Mouse (Mus musculus) heart, embryonic 11.5 days (tissue): Measurements from ENCODE around the gene Mpv17l2. TPM values are rescaled to one million over a fixed set of nuclear protein-coding genes. Genes with fewer than 3 reads are reported as not detected.

ENCODE experiments used
- ATAC-seq: fragments of 200-750 bp; cut with Nextera tagmentation; replicated peaks from 2 replicates; pipeline ENCODE4 v1.8.0; 2017; ENCODE audit warnings: moderate library complexity; ENCODE audit not compliant: insufficient number of reproducible peaks, low FRiP score, low TSS enrichment
- H3K27ac ChIP-seq: fragments of 300-500 bp; sonication (generic); 2 replicates; pipeline ENCODE4 v1.5.1; 2014; ENCODE audit warnings: mild to moderate bottlenecking, low read depth, low read length
- H3K27me3 ChIP-seq: fragments of 300-500 bp; sonication (generic); 2 replicates; pipeline ENCODE4 v1.6.1; 2014; ENCODE audit warnings: mild to moderate bottlenecking, low read length, mixed read lengths; ENCODE audit not compliant: control insufficient read depth, insufficient read depth
- H3K36me3 ChIP-seq: fragments of 300-500 bp; sonication (generic); 2 replicates; pipeline ENCODE4 v1.6.1; 2014; ENCODE audit warnings: mild to moderate bottlenecking, low read length, moderate library complexity, mixed read lengths; ENCODE audit not compliant: control insufficient read depth, insufficient read depth
- H3K4me1 ChIP-seq: fragments of 300-500 bp; sonication (generic); 2 replicates; pipeline ENCODE4 v1.6.1; 2014; ENCODE audit warnings: low read length; ENCODE audit not compliant: control insufficient read depth, insufficient read depth
- H3K4me2 ChIP-seq: fragments of 300-500 bp; sonication (generic); 2 replicates; pipeline ENCODE4 v1.6.1; 2014; ENCODE audit warnings: mild to moderate bottlenecking, moderate library complexity
- H3K4me3 ChIP-seq: fragments of 300-500 bp; sonication (generic); 2 replicates; pipeline ENCODE4 v1.5.1; 2014; ENCODE audit warnings: low read depth, low read length
- H3K9ac ChIP-seq: fragments of 300-500 bp; sonication (generic); 2 replicates; pipeline ENCODE4 v1.6.1; 2014; ENCODE audit warnings: mild to moderate bottlenecking, low read depth, low read length, moderate library complexity
- H3K9me3 ChIP-seq: fragments of 300-500 bp; sonication (generic); replicated peaks from 2 replicates; pipeline ENCODE4 v1.6.1; 2016; ENCODE audit warnings: low read length; ENCODE audit not compliant: control insufficient read depth
- WGBS: fragments of 180-500 bp; shearing (Covaris S2); extraction: QIAGEN DNeasy Blood & Tissue Kit; methylation state at CpG from one replicate; pipeline ENCODE4 v1.1.7; 2014; ENCODE audit not compliant: insufficient replicate concordance; 5-methylcytosine and 5-hydroxymethylcytosine counted together
- polyA plus RNA-seq: library from polyadenylated mRNA; unstranded; fragments of >200 nt; fragmentation: Nextera tagmentation; extraction: Ambion mirVana; gene quantifications from 2 replicates; pipeline ENCODE4 v1.2.1, GENCODE M21; 2014

The Mpv17l2 gene
- polyA plus RNA-seq, 1 experiment from 2014 or later, result 42.5 TPM

GRCm38 (mm10) chr8:70720739-70721138 is 40.0 kb downstream of the Mpv17l2 start:
- no peak overlapping the region for H3K27ac ChIP-seq
- H3K9ac ChIP-seq, result no peak overlapping the region
- 5% methylated on average over 3 of the region's 3 CpGs for WGBS
- H3K36me3 ChIP-seq, result no peaks in the 10 kb centered on the region
- H3K27me3 ChIP-seq, result peaks cover 24% of the 10 kb centered on the region
- no peak overlapping the region for H3K4me3 ChIP-seq
- H3K9me3 ChIP-seq, result no peaks in the 10 kb centered on the region
- no peak for ATAC-seq
- H3K4me1 ChIP-seq, result no peaks in the 10 kb centered on the region
- no peak overlapping the region for H3K4me2 ChIP-seq

DNA sequence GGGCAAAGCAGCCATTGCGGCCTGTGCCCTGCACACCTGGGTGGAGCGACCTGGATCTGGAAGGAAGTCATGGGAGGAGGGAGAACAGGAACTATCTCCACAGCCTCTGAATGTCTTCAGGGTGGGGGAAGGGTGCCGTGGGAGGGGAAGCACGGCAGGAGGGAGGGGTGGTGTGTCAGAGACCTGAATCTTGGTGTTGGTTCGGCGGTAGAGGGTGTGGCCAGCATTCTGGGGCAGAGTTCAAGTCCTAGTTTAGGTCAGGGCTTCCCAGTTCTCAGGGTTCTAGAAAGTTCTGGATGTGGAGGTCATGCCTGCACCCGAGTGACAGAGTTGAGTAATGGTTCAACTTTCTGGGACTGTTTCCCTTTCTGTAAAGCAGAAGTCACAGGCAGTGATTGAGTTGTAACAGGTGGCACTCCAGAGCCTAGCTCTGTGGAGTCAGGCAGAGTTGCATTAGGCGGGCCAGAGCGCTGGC is 40.9 kb downstream of the Mpv17l2 start:
- Histone ChIP-seq H3K27ac (no peak overlapping the region), H3K9ac (no peak overlapping the region), H3K36me3 (no peaks in the 10 kb centered on the region), H3K4me1 (no peaks in the 10 kb centered on the region), H3K9me3 (no peaks in the 10 kb centered on the region), H3K4me2 (no peak overlapping the region), H3K4me3 (no peak overlapping the region), H3K27me3 (peaks cover 20% of the 10 kb centered on the region)
- no peak for ATAC-seq
- 50% methylated on average over 9 of the region's 9 CpGs for WGBS

DNA sequence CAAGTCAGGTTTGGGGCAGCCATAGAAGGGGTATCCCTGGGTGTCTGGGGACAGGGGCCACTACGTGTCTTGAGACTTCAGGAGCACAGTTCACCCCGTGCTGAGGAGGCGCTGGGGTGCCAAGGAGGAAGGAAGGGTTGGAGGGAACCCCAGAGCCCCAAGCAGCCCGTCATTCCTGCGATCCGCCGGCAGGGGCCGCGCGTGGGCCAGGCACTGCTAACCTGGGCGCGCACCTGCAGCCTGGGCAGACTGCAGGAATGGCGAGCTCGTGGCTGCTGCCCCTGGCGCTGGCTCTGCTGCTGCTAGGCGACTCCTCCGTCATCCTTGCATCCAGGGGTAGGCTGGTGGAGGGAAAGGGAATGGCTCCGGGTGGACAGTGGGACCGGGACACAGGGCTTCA is 42.4 kb downstream of the Mpv17l2 start, which contains the start of gene Gm3336:
TSS of gene Gm3336 (plus strand) at position 247 of the 400 bp plus-strand sequence.
- Histone ChIP-seq H3K27me3 (peaks cover 20% of the 10 kb centered on the region), H3K27ac (no peak within 1 kb of the TSS), H3K9me3 (no peaks in the 10 kb centered on the region), H3K4me2 (no peak within 1 kb of the TSS), H3K36me3 (no peaks in the 10 kb centered on the region), H3K9ac (no peak within 1 kb of the TSS), H3K4me1 (no peaks in the 10 kb centered on the region), H3K4me3 (no peak within 1 kb of the TSS)
- ATAC-seq, result no peak
- 4% methylated on average over 19 of the region's 19 CpGs for WGBS

DNA sequence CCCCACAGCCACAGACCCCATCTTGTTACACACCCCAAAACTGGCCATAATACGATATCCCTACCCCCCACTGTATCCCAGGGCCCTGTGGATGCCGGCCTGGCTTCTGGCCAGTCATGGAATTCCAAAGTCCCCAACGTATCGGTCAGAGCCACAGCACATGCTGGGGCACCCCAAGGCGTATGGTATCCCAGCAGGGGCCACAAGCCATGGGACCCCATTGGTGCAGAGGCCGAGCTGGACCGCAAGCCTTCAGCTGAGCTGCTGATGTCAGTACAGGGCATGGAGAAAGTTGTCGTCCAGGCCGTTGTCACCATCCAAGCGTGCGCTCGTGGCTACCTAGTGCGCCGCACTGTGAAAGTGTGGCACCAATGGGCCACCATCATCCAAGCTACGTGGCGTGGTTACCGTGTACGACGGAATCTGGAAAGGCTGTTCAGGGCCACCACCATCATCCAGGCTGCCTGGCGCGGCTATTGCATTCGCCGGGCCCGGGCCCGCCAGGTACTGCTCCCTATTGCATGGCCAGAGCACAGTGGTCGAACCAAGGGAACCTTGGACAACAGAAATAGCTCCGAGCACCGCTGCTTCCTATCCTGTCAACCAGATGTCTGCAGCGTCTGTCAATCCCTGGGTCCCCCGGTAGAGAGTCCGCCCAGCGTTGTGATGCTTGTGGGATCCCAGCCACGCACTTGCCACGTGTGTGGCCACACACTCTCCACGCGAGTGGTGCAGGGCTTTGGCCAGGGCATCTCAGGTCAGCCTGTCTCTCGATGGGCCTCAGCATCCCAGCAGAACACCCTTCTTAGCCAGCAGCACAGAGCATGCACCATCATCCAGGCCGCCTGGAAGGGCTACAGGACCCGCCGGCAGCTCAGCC is 44.0 kb downstream of the Mpv17l2 start:
- no peaks in the 10 kb centered on the region for H3K9me3 ChIP-seq
- H3K9ac ChIP-seq, result no peak overlapping the region
- no peaks in the 10 kb centered on the region for H3K36me3 ChIP-seq
- no peaks in the 10 kb centered on the region for H3K4me1 ChIP-seq
- H3K27me3 ChIP-seq, result peaks cover 23% of the 10 kb centered on the region
- H3K4me3 ChIP-seq, result no peak overlapping the region
- 75% methylated on average over 40 of the region's 40 CpGs for WGBS
- H3K4me2 ChIP-seq, result no peak overlapping the region
- H3K27ac ChIP-seq, result no peak overlapping the region
- ATAC-seq, result no peak

- H3K36me3 ChIP-seq, result no peaks in the 10 kb centered on the region
- ATAC-seq, result no peak
- no peaks in the 10 kb centered on the region for H3K4me1 ChIP-seq
- H3K9ac ChIP-seq, result no peak overlapping the region
- no peak overlapping the region for H3K4me2 ChIP-seq
- no peaks in the 10 kb centered on the region for H3K9me3 ChIP-seq
- peaks cover 26% of the 10 kb centered on the region for H3K27me3 ChIP-seq
- H3K27ac ChIP-seq, result no peak overlapping the region
- 60% methylated on average over 2 of the region's 2 CpGs for WGBS
- no peak overlapping the region for H3K4me3 ChIP-seq
Observed at GRCm38 (mm10) chr8:70715086-70715485, 45.7 kb downstream of the Mpv17l2 start.

DNA sequence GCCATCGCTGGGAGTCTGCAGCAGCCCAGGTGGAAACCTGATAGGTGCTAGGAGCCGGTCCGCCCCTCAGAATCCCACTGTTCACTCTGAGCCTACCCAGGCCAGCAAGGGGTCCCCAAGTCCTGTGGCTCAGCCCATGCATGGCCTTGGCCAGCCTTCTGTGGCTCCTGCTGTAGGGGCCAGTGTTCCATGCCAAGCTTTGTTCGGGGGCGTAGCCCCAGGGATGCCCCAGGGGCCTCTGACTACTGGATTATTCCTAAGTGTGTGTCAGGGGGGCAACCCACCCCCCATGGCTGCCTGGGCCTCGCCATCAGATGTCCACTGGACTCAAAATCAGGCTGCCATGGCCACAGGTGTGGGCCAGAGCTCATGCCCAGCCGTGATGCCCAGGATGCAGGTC is 46.8 kb downstream of the Mpv17l2 start:
- Histone ChIP-seq H3K4me1 (no peaks in the 10 kb centered on the region), H3K4me2 (no peak overlapping the region), H3K9ac (no peak overlapping the region), H3K36me3 (no peaks in the 10 kb centered on the region), H3K27ac (no peak overlapping the region), H3K27me3 (peaks cover 24% of the 10 kb centered on the region), H3K9me3 (no peaks in the 10 kb centered on the region), H3K4me3 (no peak overlapping the region)
- ATAC-seq, result no peak
- 68% methylated on average over 7 of the region's 7 CpGs for WGBS

GRCm38 (mm10) chr8:70711041-70711440 is 49.7 kb downstream of the Mpv17l2 start:
- ATAC-seq, result no peak
- no peaks in the 10 kb centered on the region for H3K4me1 ChIP-seq
- no peak overlapping the region for H3K27ac ChIP-seq
- no peak overlapping the region for H3K4me2 ChIP-seq
- no peak overlapping the region for H3K9ac ChIP-seq
- no peaks in the 10 kb centered on the region for H3K9me3 ChIP-seq
- H3K36me3 ChIP-seq, result no peaks in the 10 kb centered on the region
- peaks cover 7% of the 10 kb centered on the region for H3K27me3 ChIP-seq
- no peak overlapping the region for H3K4me3 ChIP-seq
- WGBS, result 82% methylated on average over 11 of the region's 11 CpGs

DNA sequence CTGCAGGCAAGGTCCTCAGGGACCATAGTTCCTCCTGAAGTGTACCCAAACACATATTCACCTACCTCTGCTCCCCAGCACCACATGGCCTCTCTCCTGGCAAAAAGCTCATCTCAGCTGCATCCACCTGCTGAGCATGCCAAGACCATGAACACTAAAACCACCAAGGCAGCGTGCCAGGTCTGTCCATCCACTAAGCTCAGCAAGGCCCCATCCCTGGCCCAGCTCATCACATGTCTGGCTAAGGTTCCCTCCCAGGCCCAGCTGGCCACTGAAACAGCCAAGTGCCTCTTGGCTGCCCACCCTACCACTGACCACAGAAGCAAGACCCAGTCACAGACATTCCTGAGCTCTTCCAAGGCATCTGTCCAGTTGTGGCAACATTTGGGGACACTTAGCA is 50.5 kb downstream of the Mpv17l2 start:
- no peaks in the 10 kb centered on the region for H3K9me3 ChIP-seq
- no peak overlapping the region for H3K4me3 ChIP-seq
- no peak overlapping the region for H3K27ac ChIP-seq
- ATAC-seq, result no peak
- 87% methylated on average over 1 of the region's 1 CpGs for WGBS
- H3K36me3 ChIP-seq, result no peaks in the 10 kb centered on the region
- no peak overlapping the region for H3K4me2 ChIP-seq
- no peak overlapping the region for H3K9ac ChIP-seq
- peaks cover 5% of the 10 kb centered on the region for H3K27me3 ChIP-seq
- H3K4me1 ChIP-seq, result no peaks in the 10 kb centered on the region

GRCm38 (mm10) chr8:70709794-70710193 is 51.0 kb downstream of the Mpv17l2 start:
- H3K36me3 ChIP-seq, result no peaks in the 10 kb centered on the region
- no peaks in the 10 kb centered on the region for H3K9me3 ChIP-seq
- H3K4me1 ChIP-seq, result no peaks in the 10 kb centered on the region
- peaks cover 5% of the 10 kb centered on the region for H3K27me3 ChIP-seq
- H3K4me3 ChIP-seq, result no peak overlapping the region
- 80% methylated on average over 9 of the region's 9 CpGs for WGBS
- ATAC-seq, result no peak
- no peak overlapping the region for H3K27ac ChIP-seq
- H3K4me2 ChIP-seq, result no peak overlapping the region
- H3K9ac ChIP-seq, result no peak overlapping the region
